Mouse (Mus musculus) kidney, adult 2 months (tissue): ENCODE results near the gene Fyn. TPM values are rescaled to one million over a fixed set of nuclear protein-coding genes. Genes with fewer than 3 reads are reported as not detected.

Experiments
- DNase-seq: peaks from one replicate; pipeline ENCODE4 v3.0.0; 2021
- H3K27ac ChIP-seq: fragments of 200-500 bp; 2 replicates; pipeline ENCODE4 v1.5.1; 2012; ENCODE audit warnings: low read depth, low read length, control low read depth, inconsistent platforms; ENCODE audit not compliant: insufficient read depth
- H3K27me3 ChIP-seq: fragments of 200-500 bp; replicated peaks from 2 replicates; pipeline ENCODE4 v1.6.1; 2012; ENCODE audit warnings: mild to moderate bottlenecking, moderate library complexity, low read length, inconsistent platforms; ENCODE audit not compliant: control insufficient read depth, insufficient read depth
- H3K36me3 ChIP-seq: fragments of 200-500 bp; 2 replicates; pipeline ENCODE4 v1.6.1; 2012; ENCODE audit warnings: mild to moderate bottlenecking, moderate library complexity, low read length, inconsistent platforms; ENCODE audit not compliant: control insufficient read depth, insufficient read depth
- H3K4me1 ChIP-seq: fragments of 200-500 bp; 2 replicates; pipeline ENCODE4 v1.6.1; 2011; ENCODE audit warnings: low read length; ENCODE audit not compliant: control insufficient read depth, insufficient read depth
- H3K4me3 ChIP-seq: fragments of 200-500 bp; 2 replicates; pipeline ENCODE4 v1.5.1; 2011; ENCODE audit warnings: mild to moderate bottlenecking, low read depth, low read length, control low read depth; ENCODE audit not compliant: insufficient read depth
- CTCF ChIP-seq: fragments of 200-500 bp; conservative IDR thresholded peaks from 2 replicates; pipeline ENCODE4 v1.5.1; 2011; ENCODE audit warnings: low read depth, mild to moderate bottlenecking, control low read depth, low read length, moderate library complexity, mixed read lengths; ENCODE audit not compliant: insufficient read depth, insufficient read length
- POLR2A ChIP-seq: fragments of 200-500 bp; IDR thresholded peaks from one replicate; pipeline ENCODE4 v1.6.1; 2011; ENCODE audit warnings: low read depth, low read length, control low read depth
- WGBS: fragments of 180-500 bp; shearing (Covaris S2); methylation state at CpG from one replicate; pipeline ENCODE4 v1.1.7; 2018; 5-methylcytosine and 5-hydroxymethylcytosine counted together
- polyA plus RNA-seq: library from polyadenylated mRNA; depleted of rRNA; stranded (reverse); fragments of >200 nt; gene quantifications from 2 replicates; pipeline ENCODE4 v1.2.3, GENCODE M21; 2012

Gene Fyn
- polyA plus RNA-seq, 1 experiment, result 12.9 TPM

DNA sequence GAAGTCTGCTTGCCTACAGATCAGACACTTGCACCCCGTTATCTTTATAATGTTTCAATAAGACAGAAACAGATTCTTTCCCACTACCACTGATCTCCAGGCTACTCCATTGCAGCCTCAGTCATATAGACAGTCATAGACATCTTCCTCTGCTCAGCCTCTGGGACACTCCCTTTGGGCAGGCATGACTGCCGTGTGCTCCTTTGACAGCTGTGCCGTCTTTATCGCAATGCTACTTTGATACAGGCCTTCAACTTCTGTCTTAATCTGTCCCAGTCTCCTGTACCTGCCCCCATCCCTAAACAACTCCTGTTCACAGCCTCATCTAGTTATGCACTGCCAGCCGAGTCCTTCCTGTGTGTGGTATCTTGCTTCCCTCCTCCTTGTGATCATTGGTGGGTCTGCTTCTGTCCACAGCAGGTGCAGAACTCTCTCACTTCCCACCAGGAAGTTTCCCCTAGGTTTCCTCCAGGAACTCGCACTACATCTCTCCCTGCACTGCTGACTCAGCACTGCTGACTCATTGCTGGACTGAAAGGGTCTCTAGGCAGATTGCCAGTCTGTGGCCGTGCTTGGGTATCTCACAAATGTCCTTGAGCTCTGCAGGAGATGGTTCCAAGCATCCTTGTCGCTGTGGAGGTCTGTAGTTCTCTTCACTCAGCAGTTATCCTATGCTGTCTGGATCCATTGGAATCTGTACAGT, 43.4 kb downstream of the Fyn start:
- Histone ChIP-seq H3K27me3 (no peaks in the 10 kb centered on the region), H3K4me1 (no peaks in the 10 kb centered on the region), H3K36me3 (no peaks in the 10 kb centered on the region), H3K27ac (no peak overlapping the region), H3K4me3 (no peak overlapping the region)
- 68% methylated on average over 8 of the region's 8 CpGs for WGBS
- no peak for DNase-seq
- TF ChIP-seq CTCF (no peak), POLR2A (no peak)

DNA sequence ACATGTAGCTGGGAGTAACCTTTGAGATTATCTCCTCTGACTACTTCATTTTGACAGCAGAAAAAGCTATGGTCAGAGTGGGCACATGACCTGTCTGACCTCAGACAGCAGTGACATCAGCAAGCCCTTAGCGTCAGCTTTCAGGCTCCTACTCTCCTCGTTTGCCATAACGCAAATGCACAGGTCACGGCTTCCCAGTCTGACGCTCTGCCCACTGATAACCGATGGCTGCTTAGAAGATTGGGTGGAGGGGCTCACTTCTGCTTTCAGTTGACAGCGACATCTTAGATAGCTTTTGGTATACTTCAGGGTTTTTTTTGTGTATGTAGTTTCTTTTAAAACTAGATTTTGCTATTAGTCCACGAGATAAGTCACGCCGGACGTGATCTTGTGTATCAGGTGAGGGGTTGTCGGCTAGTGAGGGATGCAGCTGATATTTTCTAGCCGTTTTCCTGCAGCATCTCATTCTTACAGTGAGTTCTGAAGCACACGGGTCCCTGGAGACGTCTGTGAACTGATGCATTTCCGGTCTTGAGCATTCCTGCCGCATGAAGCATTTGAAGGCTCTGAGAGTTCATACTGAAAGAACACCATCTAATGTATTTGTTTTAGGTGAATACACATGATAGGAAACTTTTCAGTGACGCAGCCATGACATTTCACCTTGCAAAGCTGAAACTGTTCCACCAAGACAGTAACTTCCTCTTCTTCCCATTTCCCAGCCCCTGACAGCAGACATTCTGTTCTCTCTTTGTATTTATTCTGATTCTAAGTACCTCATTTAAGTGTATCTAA, 44.4 kb downstream of the Fyn start:
- DNase-seq, result peak; percentile 19
- TF ChIP-seq POLR2A (no peak), CTCF (no peak)
- Histone ChIP-seq H3K27ac (no peak overlapping the region), H3K36me3 (no peaks in the 10 kb centered on the region), H3K4me3 (no peak overlapping the region), H3K4me1 (no peaks in the 10 kb centered on the region), H3K27me3 (no peaks in the 10 kb centered on the region)
- WGBS, result 67% methylated on average over 18 of the region's 18 CpGs

GRCm38 (mm10) chr10:39414068-39414467, 45.4 kb downstream of the Fyn start:
- Histone ChIP-seq H3K27ac (no peak overlapping the region), H3K36me3 (no peaks in the 10 kb centered on the region), H3K4me3 (no peak overlapping the region), H3K4me1 (no peaks in the 10 kb centered on the region), H3K27me3 (no peaks in the 10 kb centered on the region)
- TF ChIP-seq POLR2A (no peak), CTCF (no peak)
- no peak for DNase-seq
- 94% methylated on average over 1 of the region's 1 CpGs for WGBS

- H3K27me3 ChIP-seq, result no peaks in the 10 kb centered on the region
- 46% methylated on average over 2 of the region's 2 CpGs for WGBS
- H3K4me3 ChIP-seq, result no peak overlapping the region
- H3K4me1 ChIP-seq, result no peaks in the 10 kb centered on the region
- no peak overlapping the region for H3K27ac ChIP-seq
- no peaks in the 10 kb centered on the region for H3K36me3 ChIP-seq
- peak; percentile 17 for DNase-seq
- TF ChIP-seq CTCF (no peak), POLR2A (no peak)
These were observed 46.9 kb downstream of the Fyn start for GRCm38 (mm10) chr10:39415586-39415985.

DNA sequence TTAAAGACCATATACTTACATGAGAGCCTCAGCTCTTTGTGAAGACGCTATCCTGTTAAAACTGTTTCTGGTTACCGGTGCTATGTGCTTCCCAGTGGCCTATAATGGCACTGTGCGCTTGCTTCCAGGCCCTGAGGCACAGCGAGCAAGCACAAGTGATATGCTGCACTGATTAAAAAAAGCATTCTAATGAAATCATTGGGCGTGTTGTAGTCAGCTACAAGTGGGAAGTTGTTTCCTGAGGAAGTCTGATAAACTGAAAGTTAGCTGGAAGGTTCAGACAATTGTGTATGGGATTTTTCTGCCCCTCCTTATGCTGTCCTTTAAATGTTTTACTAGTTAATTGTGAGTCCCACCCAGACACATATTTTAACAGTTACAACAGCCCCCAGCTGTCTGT, 49.0 kb downstream of the Fyn start:
- peak; percentile 24 for DNase-seq
- no peaks in the 10 kb centered on the region for H3K36me3 ChIP-seq
- TF ChIP-seq POLR2A, result no peak
- no peak for TF ChIP-seq CTCF
- H3K27ac ChIP-seq, result no peak overlapping the region
- no peak overlapping the region for H3K4me3 ChIP-seq
- H3K4me1 ChIP-seq, result 0 out of 2 replicates have a peak, but pooled peaks cover 3% of the 10 kb centered on the region
- 46% methylated on average over 5 of the region's 5 CpGs for WGBS
- no peaks in the 10 kb centered on the region for H3K27me3 ChIP-seq

DNA sequence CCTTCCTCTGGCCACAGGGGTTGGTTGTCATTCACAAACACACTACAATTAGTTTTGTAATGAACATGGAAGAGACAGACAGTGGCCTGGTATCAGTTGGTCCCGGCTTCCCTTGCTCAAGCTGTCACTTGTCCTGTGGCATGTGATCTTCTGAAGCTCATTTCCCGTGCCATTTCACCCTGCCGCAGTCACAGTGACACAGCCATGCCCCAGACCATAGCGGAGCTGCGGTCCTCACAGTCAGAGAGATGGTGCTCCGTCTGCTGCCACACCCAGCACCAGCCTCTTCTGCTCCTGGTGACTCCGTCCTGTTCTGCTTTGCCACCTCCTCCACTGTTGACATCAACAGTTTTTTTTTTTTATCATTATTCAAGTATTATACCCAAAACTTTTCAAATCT, 49.7 kb downstream of the Fyn start:
- Histone ChIP-seq H3K27me3 (no peaks in the 10 kb centered on the region), H3K4me3 (no peak overlapping the region), H3K27ac (no peak overlapping the region), H3K36me3 (no peaks in the 10 kb centered on the region), H3K4me1 (0 out of 2 replicates have a peak, but pooled peaks cover 3% of the 10 kb centered on the region)
- DNase-seq, result no peak
- TF ChIP-seq CTCF (no peak), POLR2A (no peak)
- 71% methylated on average over 7 of the region's 7 CpGs for WGBS
